Mouse (Mus musculus): ENCODE data around the gene Zfp61. TPM values are rescaled to one million over a fixed set of nuclear protein-coding genes. Genes with fewer than 3 reads are reported as not detected.

Zfp61 gene
- polyA plus RNA-seq, 1 experiment from 2014 or later, result 3.4 TPM

DNA sequence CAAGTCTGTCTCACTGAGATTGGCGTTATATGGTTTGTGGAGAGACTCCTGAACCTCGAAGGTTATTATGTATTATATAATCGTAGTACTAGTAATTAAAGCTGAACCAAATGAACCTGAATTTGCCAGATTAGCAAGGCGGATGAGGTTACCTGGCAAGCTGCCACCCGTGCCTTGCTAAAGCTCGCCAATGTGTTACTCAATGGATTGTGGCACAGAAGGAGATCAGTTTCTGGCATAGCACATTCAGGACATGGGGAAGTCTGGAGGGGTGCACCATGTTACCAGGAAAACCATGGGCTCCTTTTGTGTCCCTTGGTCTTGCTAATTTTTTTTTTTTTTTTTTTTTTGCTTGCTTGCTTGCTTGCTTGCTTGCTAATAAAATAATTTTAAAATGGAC lies 24.2 kb upstream of the Zfp61 start:
- ATAC-seq (ENCODE audit: low read depth), result no peak
- 70% methylated on average over 6 of the region's 6 CpGs for WGBS (ENCODE audit: insufficient replicate concordance)

DNA sequence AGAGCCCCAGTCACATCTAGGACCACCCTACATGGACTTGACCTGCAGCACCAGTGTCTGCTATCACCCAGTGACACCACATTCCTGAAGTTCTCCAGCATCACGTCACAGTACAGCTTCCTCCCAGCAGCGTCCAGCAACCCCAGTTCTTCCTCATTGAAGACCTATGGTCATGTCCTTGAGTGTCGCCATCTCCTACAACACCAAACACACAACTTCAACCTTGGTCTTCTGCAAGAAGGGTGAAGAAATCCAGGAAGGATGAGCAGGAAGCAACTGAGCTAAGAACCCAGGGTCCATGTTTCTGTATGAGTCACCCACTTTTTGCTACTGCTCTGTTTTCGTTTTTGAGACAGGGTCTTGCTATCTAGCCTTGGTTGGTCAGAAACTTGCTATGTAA lies 21.6 kb upstream of the Zfp61 start:
- Histone ChIP-seq H3K27me3 (peaks cover 23% of the 10 kb centered on the region), H3K4me1 (replicated peaks) (no peaks in the 10 kb centered on the region), H3K9me3 (replicated peaks) (peaks cover 4% of the 10 kb centered on the region; the same call in 1 of the 2 replicates), H3K36me3 (no peaks in the 10 kb centered on the region), H3K27ac (no peak overlapping the region), H3K4me2 (no peak overlapping the region), H3K4me3 (replicated peaks) (no peak overlapping the region), H3K9ac (no peak overlapping the region)
- WGBS (ENCODE audit: insufficient replicate concordance), result 58% methylated on average over 4 of the region's 4 CpGs
- no peak for DNase-seq
- no peak for ATAC-seq (ENCODE audit: low read depth)

More for the DNA sequence above, 24.2 kb upstream of the Zfp61 start:
- DNase-seq, result no peak
- peaks cover 23% of the 10 kb centered on the region for H3K27me3 ChIP-seq
- H3K4me1 ChIP-seq (replicated peaks), result no peaks in the 10 kb centered on the region
- H3K4me3 ChIP-seq (replicated peaks), result no peak overlapping the region
- H3K36me3 ChIP-seq, result no peaks in the 10 kb centered on the region
- no peak overlapping the region for H3K9ac ChIP-seq
- no peak overlapping the region for H3K4me2 ChIP-seq
- no peak overlapping the region for H3K27ac ChIP-seq
- H3K9me3 ChIP-seq (replicated peaks), result peaks cover 4% of the 10 kb centered on the region; the same call in 1 of the 2 replicates

- H3K4me3 ChIP-seq (replicated peaks), result no peak overlapping the region
- 35% methylated on average over 6 of the region's 6 CpGs for WGBS (ENCODE audit: insufficient replicate concordance)
Observed at GRCm38 (mm10) chr7:24318942-24319341, 17.9 kb upstream of the Zfp61 start.

GRCm38 (mm10) chr7:24316567-24317092 lies 15.6 kb upstream of the Zfp61 start, which contains the start of gene Zfp94:
Zfp94 (minus strand) TSS chr7:24316666.
- H3K4me3 ChIP-seq (replicated peaks), result peak within 1 kb of the TSS; percentile 71
- no peaks in the 10 kb centered on the region for H3K27me3 ChIP-seq
- WGBS (ENCODE audit: insufficient replicate concordance), result under 1% methylated on average over 33 of the region's 33 CpGs
- peak within 1 kb of the TSS; percentile 74 for H3K27ac ChIP-seq
- H3K4me2 ChIP-seq, result peak within 1 kb of the TSS; percentile 84
- DNase-seq, result peak; percentile 91
- H3K9me3 ChIP-seq (replicated peaks), result no peaks in the 10 kb centered on the region
- H3K36me3 ChIP-seq, result peaks cover 3% of the 10 kb centered on the region; the same call in 1 of the 2 replicates
- ATAC-seq (ENCODE audit: low read depth), result peak; percentile 96
- H3K9ac ChIP-seq, result peak within 1 kb of the TSS; percentile 75
- H3K4me1 ChIP-seq (replicated peaks), result peaks cover 14% of the 10 kb centered on the region

More at GRCm38 (mm10) chr7:24318942-24319341, 17.9 kb upstream of the Zfp61 start:
- Histone ChIP-seq H3K27me3 (no peaks in the 10 kb centered on the region), H3K27ac (no peak overlapping the region), H3K9me3 (replicated peaks) (peaks cover under 1% of the 10 kb centered on the region; the same call in 1 of the 2 replicates), H3K9ac (no peak overlapping the region), H3K4me2 (no peak overlapping the region), H3K36me3 (no peaks in the 10 kb centered on the region), H3K4me1 (replicated peaks) (peaks cover 14% of the 10 kb centered on the region)
- DNase-seq (no peak), ATAC-seq (ENCODE audit: low read depth) (no peak)

DNA sequence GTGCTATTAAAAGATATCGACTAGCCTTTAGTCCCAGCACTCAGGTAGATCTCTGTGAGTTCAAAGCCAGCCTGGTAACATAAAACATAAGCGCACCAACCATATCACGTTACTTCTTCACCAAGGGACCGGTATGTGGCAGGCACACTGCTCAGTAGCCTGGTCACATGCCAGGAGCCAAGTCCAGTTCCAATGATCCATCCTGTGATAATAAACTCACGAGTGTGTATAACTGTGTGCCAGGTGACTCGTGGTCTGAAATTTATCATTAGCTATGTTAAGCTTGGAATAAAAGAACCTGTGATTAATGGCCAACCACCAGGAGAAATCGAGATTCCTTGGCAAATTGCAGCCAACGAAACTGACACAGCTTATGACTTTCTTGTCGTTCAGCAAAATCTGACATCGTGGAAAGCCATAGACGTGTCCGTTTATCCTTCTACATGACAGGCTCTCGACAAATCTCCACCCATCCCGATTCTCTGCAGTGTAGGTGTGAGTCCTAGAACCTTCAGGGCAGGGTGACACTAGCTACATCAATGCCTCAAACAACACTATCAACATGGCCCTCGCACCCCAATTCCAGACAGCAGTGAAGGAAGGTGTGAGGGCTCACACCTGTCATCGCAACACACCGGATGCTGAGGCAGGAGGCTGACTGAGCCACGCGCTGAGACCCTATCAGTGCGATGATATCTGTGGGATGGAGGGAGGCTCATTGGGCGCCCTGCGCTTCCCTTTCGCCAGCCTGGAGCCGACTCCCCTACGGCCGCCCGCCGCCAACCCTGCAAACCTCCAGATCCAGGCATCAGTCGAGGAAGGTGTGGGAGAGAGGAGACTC lies 14.9 kb upstream of the Zfp61 start:
- Histone ChIP-seq H3K36me3 (peaks cover 10% of the 10 kb centered on the region; the same call in 1 of the 2 replicates), H3K4me3 (replicated peaks) (peak overlapping the region; percentile 71), H3K4me2 (peak overlapping the region; percentile 84), H3K4me1 (replicated peaks) (peaks cover 14% of the 10 kb centered on the region), H3K9ac (peak overlapping the region; percentile 75), H3K27me3 (no peaks in the 10 kb centered on the region), H3K27ac (no peak overlapping the region), H3K9me3 (replicated peaks) (no peaks in the 10 kb centered on the region)
- no peak for DNase-seq
- 26% methylated on average over 29 of the region's 29 CpGs for WGBS (ENCODE audit: insufficient replicate concordance)
- ATAC-seq (ENCODE audit: low read depth), result peak; percentile 70

DNA sequence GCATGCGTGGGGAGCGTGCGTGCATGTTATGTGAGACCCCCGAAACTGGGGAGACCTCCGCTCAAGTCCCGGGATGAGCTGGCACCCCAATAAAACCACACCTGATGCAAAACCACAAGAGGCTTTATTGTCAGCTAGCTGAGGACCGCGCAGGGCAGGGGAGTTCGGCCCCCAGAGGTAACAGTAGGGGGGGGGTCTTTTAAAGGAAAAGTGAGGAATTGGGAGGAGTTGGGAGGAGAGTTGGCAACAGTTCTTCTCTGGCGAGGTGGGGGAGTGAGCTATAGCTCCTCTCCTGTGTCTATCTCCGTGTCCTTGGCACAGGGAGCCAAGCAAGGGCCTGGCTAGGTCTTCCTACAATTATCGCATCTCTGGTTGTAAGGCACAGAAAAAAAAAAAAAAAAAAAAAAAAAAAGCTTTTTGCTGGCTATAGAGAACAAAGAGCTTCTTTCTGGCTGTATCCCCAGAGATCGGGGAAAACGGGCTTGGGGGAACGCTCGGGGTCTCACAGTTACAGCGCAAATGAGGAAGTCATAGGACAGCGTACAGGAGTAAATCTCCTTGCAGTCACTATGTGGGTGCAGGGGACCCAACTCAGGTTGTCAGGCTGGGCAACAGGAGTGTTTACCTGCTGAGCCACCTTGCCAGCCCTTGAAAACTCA lies 1.1 kb downstream of the Zfp61 start:
- WGBS (ENCODE audit: insufficient replicate concordance), result 2% methylated on average over 18 of the region's 18 CpGs
- H3K36me3 ChIP-seq, result peaks cover 37% of the 10 kb centered on the region
- peak; percentile 30; the same call in 1 of the 2 replicates for ATAC-seq (ENCODE audit: low read depth)
- H3K4me3 ChIP-seq (replicated peaks), result peak overlapping the region; percentile 70
- peak overlapping the region; percentile 76 for H3K9ac ChIP-seq
- H3K4me2 ChIP-seq, result peak overlapping the region; percentile 80
- peaks cover 30% of the 10 kb centered on the region for H3K4me1 ChIP-seq (replicated peaks)
- H3K27ac ChIP-seq, result no peak overlapping the region; the same call in 1 of the 2 replicates
- H3K9me3 ChIP-seq (replicated peaks), result no peaks in the 10 kb centered on the region
- H3K27me3 ChIP-seq, result no peaks in the 10 kb centered on the region
- DNase-seq, result no peak

GRCm38 (mm10) chr7:24298973-24299708 lies 1.9 kb downstream of the Zfp61 start:
- WGBS (ENCODE audit: insufficient replicate concordance), result under 1% methylated on average over 44 of the region's 47 CpGs
- Histone ChIP-seq H3K36me3 (peaks cover 44% of the 10 kb centered on the region), H3K9ac (peak overlapping the region; percentile 76), H3K9me3 (replicated peaks) (no peaks in the 10 kb centered on the region), H3K4me3 (replicated peaks) (peak overlapping the region; percentile 70), H3K4me1 (replicated peaks) (peaks cover 31% of the 10 kb centered on the region), H3K27ac (peak overlapping the region; percentile 45; the same call in 1 of the 2 replicates), H3K27me3 (no peaks in the 10 kb centered on the region), H3K4me2 (peak overlapping the region; percentile 80)
- DNase-seq, result peak; percentile 64
- ATAC-seq (ENCODE audit: low read depth), result peak; percentile 81

DNA sequence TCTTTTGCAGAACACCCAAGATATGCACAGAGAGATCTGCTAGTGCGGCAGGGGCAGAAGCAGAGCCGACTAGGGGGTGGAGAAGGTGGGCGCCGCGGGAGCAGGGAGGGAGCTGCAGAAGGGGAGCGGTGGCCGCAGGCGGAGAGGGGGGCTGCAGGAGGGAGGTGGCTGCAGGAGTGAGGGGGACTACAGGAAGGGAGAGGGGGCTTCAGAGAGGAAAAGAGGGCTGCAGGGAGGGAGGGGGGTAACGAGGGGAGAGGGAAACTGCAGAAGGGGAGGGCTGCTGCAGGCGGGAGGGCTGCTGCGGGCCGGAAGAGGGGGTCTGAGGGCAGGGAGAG lies 2.4 kb downstream of the Zfp61 start:
- Histone ChIP-seq H3K36me3 (peaks cover 49% of the 10 kb centered on the region), H3K9me3 (replicated peaks) (no peaks in the 10 kb centered on the region), H3K4me3 (replicated peaks) (peak overlapping the region; percentile 70), H3K27me3 (no peaks in the 10 kb centered on the region), H3K9ac (peak overlapping the region; percentile 76), H3K4me2 (peak overlapping the region; percentile 80), H3K27ac (no peak overlapping the region), H3K4me1 (replicated peaks) (peaks cover 36% of the 10 kb centered on the region)
- 1% methylated on average over 12 of the region's 12 CpGs for WGBS (ENCODE audit: insufficient replicate concordance)
- no peak for DNase-seq
- no peak for ATAC-seq (ENCODE audit: low read depth)

DNA sequence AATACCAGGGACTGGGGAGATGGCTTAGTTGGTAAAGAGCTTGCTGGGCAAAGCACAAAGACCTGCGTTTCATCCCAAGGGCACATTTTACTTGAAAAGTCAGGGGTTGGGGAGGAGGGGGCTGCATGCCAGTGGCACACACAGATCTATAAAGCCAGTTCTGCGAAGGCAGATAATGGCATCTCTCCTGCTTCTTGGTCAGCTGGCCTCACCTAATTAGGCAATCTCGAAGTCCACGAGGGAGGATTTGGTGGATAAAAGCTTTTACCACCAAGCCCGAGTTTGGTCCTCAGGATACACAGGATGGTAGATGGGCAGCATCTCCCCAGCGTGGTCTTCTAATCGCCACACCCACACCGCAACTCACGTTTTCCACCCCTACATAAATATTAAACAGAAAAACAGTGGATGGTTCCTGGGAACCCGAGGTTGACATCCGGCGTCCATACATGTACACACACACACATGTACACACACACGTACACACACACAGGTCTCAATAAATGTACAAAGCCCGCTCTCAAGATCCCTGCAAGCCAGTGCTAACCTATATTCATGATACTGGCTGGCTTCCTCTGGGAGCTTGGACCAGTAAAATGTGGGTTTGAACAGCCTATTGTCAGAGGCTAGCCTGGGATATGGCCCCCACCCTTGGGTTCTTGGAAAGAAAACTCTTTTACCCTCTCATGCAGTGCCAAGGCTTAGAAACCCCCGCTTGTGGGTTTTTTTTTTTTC lies 3.5 kb downstream of the Zfp61 start:
- Histone ChIP-seq H3K27me3 (no peaks in the 10 kb centered on the region), H3K4me1 (replicated peaks) (peaks cover 41% of the 10 kb centered on the region), H3K4me2 (no peak overlapping the region), H3K9me3 (replicated peaks) (no peaks in the 10 kb centered on the region), H3K9ac (no peak overlapping the region), H3K4me3 (replicated peaks) (no peak overlapping the region), H3K27ac (no peak overlapping the region), H3K36me3 (peaks cover 47% of the 10 kb centered on the region)
- DNase-seq (no peak), ATAC-seq (ENCODE audit: low read depth) (no peak)
- 82% methylated on average over 15 of the region's 15 CpGs for WGBS (ENCODE audit: insufficient replicate concordance)

DNA sequence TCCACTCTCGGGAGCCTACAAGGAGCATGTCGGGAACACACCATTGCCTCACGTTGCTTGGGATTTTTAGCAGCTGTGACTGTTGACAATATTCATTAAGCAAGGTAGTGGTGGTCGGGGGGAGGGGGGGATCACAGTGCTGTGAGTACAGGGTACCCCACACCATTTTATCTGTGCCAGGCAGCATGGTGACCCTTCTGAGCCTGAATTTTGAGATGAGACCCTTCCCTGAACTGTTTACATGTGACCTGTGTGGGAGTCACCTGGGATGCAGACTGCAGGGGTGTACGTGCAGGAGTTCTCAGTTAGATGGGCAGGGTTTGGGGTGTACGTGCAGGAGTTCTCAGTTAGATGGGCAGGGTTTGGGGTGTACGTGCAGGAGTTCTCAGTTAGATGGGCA lies 4.6 kb downstream of the Zfp61 start:
- H3K36me3 ChIP-seq, result peaks cover 52% of the 10 kb centered on the region

More for the DNA sequence above, 4.6 kb downstream of the Zfp61 start:
- no peak overlapping the region for H3K9ac ChIP-seq
- no peak overlapping the region for H3K4me2 ChIP-seq
- H3K27me3 ChIP-seq, result no peaks in the 10 kb centered on the region
- H3K4me3 ChIP-seq (replicated peaks), result no peak overlapping the region
- ATAC-seq (ENCODE audit: low read depth) (no peak), DNase-seq (no peak)
- H3K4me1 ChIP-seq (replicated peaks), result peaks cover 41% of the 10 kb centered on the region
- H3K9me3 ChIP-seq (replicated peaks), result no peaks in the 10 kb centered on the region
- 83% methylated on average over 7 of the region's 7 CpGs for WGBS (ENCODE audit: insufficient replicate concordance)
- H3K27ac ChIP-seq, result no peak overlapping the region
